Mouse (Mus musculus): ENCODE measurements at regions not wholly inside any gene's neighbourhood (a gene's known extent, or its start where the extent isn't known, plus 50 kb on each side); places are given as distances from the start of the nearest gene placed in this dataset.

DNA sequence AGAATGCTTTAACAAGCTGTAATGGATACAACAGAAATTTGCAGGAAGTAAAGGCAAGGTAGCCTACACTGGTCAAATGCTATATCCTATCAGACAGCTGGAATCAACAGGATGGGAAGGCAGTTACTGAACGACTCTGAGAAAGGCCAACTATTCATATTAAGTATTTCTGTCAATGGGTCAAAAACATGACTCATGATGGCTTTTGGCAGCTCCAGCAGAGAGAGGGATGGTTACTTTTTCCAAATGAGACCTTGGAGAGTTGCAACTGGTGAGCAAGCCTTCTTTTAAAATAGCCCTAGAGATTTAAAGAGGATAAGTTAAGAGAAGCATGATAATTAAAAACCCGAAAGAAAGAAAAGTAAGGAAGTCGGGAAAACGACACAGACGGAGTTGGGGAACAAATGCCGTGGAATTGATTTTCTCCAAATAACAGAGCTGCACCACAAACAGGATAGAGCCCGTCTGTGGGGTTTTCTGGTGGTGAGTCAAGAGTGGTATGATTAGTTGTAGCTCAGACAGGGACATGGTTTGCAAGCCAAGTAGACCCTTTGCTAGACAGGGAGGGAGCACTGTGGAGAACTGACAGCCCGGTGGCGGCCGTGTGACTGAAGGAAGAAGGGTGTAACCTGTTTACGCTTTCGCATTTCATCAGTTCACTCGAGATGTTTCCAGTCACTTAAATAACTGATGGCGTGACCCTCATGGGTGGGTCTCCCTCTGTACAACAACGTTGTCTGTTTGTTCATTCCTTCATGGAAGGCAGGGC is 3638.1 kb upstream of the Gm7489 start:
- no peak for DNase-seq (ENCODE audit: low spot score)

DNA sequence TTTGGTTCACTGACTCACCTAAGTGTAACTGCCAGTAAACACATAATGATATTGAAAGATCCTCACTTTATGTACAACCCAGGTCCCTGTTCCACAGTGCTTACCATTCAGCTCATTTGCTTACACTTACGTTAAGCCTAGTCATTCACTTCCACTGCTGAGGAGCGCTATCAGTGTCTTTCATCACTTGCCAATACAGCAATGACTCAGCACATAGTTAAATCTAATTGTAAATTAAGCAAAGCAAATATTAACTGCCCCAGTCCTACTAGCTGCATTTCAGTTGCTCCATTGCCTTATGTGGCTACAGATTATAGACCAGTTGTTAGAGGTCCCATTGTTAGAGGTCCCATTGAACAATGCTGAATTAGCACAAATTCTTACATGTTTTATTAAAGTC is 3624.6 kb upstream of the Gm7489 start:
- no peak for DNase-seq (ENCODE audit: low spot score)

DNA sequence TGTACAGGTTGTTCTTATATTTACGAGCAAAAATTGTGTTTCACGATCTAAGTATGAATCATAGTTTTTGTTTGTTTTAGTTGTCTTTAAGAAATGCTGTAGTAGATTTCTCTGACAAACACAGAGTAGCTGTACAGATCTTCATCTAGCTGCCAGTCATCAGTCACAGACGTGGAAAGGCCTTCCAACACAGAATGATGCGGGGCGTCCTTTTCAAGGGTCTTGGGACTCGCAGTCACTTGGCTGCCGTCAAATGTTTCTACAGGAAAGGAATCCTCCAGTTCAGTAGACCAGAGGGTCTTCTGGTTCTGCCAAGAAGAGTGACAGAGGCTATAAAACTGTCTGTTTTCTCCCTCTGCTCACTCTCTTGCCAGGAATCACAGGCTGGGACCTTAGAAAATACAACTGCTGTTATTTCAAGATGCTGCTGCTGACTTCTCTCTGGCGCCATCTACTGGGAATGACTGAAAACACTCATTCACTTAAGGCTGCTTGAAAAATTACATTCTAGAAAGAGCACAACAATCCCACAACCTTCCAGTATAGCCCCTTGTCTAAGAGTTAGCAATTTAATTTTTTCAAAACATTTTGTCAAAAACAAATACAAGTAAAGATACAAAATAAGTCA is 3623.3 kb upstream of the Gm7489 start:
- DNase-seq (ENCODE audit: low spot score) = peak; percentile 44

- DNase-seq (ENCODE audit: low spot score) = no peak
Observed at GRCm38 (mm10) chr15:50267542-50267941, 3617.2 kb upstream of the Gm7489 start.

- no peak for DNase-seq (ENCODE audit: low spot score)
Observed at GRCm38 (mm10) chr15:50271646-50272045, 3613.1 kb upstream of the Gm7489 start.

DNA sequence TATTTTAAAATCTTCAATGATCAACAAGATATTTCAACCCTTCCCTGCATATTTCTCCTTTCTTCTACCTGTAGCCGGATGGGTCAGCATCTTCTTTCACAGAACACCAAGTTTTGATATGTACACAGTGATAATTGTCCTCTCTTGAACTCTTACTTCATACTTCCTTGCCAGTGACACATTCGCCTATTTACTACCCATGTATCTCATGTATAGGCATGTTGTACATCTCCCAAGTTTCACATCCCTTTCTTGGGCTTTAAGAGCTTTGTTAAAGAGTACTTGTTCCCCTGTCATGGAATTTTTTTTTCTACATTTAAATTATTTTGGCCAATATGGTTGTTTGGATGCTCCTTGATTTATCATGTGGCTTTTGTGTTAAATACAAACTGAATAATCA is 3602.1 kb upstream of the Gm7489 start:
- DNase-seq (ENCODE audit: low spot score) = no peak

DNA sequence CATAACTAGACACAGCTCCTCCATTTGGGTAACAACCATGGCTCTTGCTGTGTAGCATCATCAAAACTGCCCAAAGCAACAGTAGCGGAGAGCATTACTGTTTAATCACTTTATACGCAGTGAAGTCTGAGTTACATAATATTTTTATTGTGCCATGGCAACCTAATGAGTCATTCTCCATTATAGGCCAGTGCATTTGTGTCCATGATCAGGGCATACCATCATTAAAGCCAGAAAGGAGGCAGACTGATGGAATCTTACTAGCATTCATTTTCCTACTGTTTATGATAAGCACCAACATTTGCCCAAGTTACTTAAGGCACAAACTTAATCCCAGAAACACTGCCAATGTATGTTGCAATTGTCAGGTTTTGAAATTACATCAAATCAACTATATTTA is 3601.2 kb upstream of the Gm7489 start:
- DNase-seq (ENCODE audit: low spot score) = no peak

- DNase-seq (ENCODE audit: low spot score) = no peak
Observed at GRCm38 (mm10) chr15:50301831-50302230, 3582.9 kb upstream of the Gm7489 start.

DNA sequence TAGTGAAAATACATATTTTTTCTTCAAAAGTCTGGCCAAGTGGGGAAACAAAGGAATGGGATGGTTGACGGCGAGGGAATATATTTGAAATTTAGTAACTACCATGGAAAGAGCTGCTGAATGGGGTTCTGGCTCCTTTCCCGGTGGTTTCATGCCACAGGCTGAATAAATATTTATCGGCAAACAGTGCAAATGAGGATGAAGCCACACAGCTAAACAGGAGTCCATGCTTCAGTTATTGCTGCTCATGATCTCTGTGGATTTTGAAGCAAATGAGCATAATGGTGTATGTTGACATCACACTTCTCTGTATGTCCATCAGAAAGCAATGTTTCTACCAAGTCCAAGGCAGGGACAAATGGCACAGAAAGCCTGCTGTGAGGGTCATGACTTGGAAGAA is 3580.6 kb upstream of the Gm7489 start:
- no peak for DNase-seq (ENCODE audit: low spot score)

DNA sequence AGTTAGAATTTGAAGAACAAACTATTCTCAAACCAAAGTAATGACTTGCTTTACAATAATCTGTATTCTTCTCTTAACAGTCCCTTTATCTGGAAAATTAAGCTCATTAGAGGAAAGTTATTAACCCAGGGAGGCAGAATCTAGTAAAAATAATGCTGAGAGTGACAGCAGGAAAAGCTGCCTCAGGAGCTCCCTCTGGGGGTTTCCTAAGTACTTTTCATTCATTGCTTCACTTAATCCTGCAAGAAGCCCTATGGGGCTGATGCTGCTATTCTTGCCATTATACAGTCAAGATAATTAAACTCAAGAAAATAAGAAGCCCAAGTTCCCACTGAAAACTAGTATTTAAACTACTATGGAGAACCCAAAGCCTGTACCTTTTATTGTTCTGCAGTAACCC is 3563.9 kb upstream of the Gm7489 start:
- DNase-seq (ENCODE audit: low spot score) = no peak

DNA sequence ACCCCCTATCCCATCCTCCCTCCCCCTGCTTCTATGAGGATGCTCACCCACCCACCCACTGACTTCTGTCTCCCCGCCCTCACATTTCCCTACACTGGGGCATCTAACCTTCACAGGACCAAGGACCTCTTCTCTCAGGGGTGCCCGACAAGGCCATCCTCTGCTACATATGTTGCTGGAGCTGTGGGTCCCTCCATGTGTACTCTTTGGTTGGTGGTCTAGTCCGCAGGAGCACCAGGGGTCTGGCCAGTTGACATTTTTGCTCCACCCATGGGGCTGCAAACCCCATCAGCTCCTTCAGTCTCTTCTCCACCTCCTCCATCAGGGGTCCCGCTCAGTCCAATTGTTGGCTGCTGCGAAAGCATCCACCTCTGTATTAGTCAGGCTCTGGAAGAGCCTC is 3539.2 kb upstream of the Gm7489 start:
- no peak for DNase-seq (ENCODE audit: low spot score)

DNA sequence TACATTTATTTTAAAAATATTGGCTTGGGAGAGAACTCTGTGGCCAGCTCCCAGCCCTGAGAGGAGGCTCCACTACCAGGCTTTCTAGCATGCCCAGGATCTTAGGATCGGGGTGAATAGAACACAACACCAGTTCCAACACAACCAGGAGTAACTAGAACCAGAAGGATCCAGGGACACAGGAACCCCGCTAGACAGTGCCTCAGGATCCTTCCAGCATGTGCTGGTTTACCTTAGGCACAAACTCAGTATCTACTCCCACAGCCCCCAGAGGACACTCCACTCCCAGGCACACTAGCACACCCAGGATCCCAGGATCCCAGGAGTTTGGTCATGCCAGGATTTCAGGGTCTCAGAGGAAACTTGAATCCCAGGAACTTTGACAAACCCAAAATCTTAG is 3537.8 kb upstream of the Gm7489 start:
- no peak for DNase-seq (ENCODE audit: low spot score)

GRCm38 (mm10) chr15:50360033-50360988 is 3524.4 kb upstream of the Gm7489 start:
- no peak for DNase-seq (ENCODE audit: low spot score)

GRCm38 (mm10) chr15:50361334-50361733 is 3523.4 kb upstream of the Gm7489 start:
- DNase-seq (ENCODE audit: low spot score) = no peak

- no peak for DNase-seq (ENCODE audit: low spot score)
Observed at GRCm38 (mm10) chr15:50361751-50362507, 3522.8 kb upstream of the Gm7489 start.

DNA sequence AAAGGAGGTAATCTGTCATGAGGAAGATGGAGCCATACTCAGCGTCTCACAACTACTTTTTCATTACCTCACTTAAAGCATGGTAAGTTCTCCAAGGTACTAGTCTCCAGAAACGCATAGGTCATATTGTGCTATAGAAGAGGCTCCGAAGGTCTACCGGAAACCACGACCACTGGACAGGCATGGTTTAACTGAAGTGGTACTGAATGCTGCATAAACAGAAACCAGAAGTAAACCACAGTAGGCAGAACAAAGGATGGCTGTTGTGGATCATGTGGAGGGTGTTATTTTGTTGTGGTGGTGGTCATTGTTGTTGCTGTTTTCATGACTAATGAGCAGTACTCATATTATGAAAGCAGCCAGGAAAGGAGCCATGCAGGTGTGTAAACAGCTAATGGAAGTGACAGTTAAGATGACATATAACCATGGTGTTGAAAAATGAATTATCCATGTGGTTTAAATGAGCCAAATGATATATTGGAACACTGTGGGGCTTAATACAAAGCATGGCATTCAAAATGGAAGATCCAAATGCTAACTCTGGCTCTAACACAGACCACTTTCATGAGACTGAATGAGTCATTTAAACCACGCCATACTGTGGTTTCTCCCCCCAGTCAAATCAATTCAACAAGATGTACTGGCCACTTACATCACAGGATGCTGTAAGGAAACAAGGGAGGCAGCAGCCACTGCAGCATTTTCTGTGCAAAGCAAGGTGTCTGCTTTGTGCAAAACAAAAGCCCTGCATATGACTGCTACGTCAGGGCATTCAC is 3484.5 kb upstream of the Gm7489 start:
- DNase-seq (ENCODE audit: low spot score) = no peak

DNA sequence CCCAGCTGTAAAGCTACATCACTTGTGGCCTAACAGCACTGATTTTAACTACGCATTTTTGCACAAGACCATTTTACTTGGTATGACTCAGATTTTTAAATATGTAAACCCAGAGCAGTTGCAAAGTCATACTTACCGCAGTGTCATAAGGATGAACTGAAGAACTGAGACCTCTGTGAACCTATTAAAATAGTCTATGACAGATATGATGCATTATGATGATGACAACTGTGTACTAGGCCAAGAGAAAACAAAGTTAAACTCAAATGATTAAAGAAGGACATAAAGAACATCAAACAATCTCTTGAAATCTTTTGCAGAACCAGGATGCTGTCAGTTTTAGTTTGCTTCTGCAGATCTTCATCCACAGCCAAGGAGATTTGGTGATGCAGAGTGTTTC is 3483.3 kb upstream of the Gm7489 start:
- no peak for DNase-seq (ENCODE audit: low spot score)

DNA sequence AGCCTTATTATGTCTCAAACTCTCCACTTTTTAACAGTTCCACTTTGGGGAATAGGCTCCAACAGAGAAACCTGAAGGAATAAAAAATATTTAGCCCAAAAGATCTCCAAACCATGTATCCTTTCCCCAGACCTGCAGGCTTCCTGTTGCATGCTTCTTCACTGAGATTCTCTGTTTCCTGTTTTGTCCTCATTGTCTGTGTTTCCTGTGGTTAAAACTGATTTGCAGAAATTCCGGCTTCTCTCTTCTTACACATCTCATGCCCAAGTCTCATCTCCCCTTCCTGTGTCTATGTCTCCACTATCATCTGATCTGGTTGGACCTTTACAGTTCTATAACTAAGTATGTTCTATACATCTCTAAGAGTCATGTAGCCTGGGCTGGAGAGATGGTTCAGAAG is 3482.2 kb upstream of the Gm7489 start:
- no peak for DNase-seq (ENCODE audit: low spot score)

DNA sequence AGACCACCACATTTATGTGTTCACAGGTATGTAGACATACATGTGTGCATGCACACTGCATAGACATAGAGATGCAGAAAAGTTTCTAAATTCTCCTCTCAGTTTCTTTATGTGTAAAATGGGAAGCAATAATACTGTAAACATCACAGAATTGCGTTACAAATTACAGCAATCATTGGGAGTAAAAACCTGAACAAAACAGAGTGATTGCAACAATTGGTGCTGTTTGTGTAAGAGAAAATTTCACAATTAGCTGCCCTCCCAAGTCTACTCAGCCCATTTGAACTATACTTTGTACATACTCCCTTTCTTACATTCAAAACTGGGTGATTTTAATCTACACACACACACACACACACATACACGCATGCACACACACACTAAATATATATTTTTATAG is 3480.8 kb upstream of the Gm7489 start:
- DNase-seq (ENCODE audit: low spot score) = no peak

GRCm38 (mm10) chr15:50408985-50409384 is 3475.7 kb upstream of the Gm7489 start:
- DNase-seq (ENCODE audit: low spot score) = no peak

- no peak for DNase-seq (ENCODE audit: low spot score)
Observed at GRCm38 (mm10) chr15:50417641-50418040, 3467.1 kb upstream of the Gm7489 start.
